Mouse (Mus musculus) ES-Bruce4 (cell line): ENCODE measurements around the gene Tiam1. TPM values are rescaled to one million over a fixed set of nuclear protein-coding genes. Genes with fewer than 3 reads are reported as not detected.

Source experiments
- H3K27ac ChIP-seq: 2 replicates; pipeline ENCODE4 v1.5.1; 2012; ENCODE audit warnings: low read length, inconsistent platforms; ENCODE audit not compliant: insufficient read depth
- H3K27me3 ChIP-seq: 2 replicates; pipeline ENCODE4 v1.6.1; 2012; ENCODE audit warnings: mild to moderate bottlenecking, low read length, inconsistent platforms; ENCODE audit not compliant: control insufficient read depth, poor library complexity, insufficient read depth, severe bottlenecking
- H3K36me3 ChIP-seq: 2 replicates; pipeline ENCODE4 v1.6.1; 2012; ENCODE audit warnings: inconsistent platforms, mild to moderate bottlenecking, low read length, moderate library complexity; ENCODE audit not compliant: control insufficient read depth, poor library complexity, insufficient read depth, severe bottlenecking
- H3K4me1 ChIP-seq: one replicate; pipeline ENCODE4 v1.8.1; 2011; ENCODE audit warnings: low read length; ENCODE audit not compliant: control insufficient read depth, insufficient read depth
- H3K4me3 ChIP-seq: 2 replicates; pipeline ENCODE4 v1.5.1; 2011; ENCODE audit warnings: low read depth, mild to moderate bottlenecking, low read length
- H3K9ac ChIP-seq: 2 replicates; pipeline ENCODE4 v1.6.1; 2012; ENCODE audit warnings: low read depth, mild to moderate bottlenecking, inconsistent platforms; ENCODE audit not compliant: poor library complexity, severe bottlenecking
- H3K9me3 ChIP-seq: replicated peaks from 2 replicates; pipeline ENCODE4 v1.6.1; 2012; ENCODE audit warnings: mild to moderate bottlenecking, low read length, inconsistent platforms; ENCODE audit not compliant: control insufficient read depth, poor library complexity, insufficient read depth, severe bottlenecking
- CTCF ChIP-seq: IDR thresholded peaks from one replicate; pipeline ENCODE4 v1.8.1; 2011; ENCODE audit warnings: low read depth, low read length
- EP300 ChIP-seq: IDR thresholded peaks from 2 replicates; pipeline ENCODE4 v1.6.1; 2011; ENCODE audit warnings: low read depth, low read length; ENCODE audit not compliant: insufficient read depth
- POLR2A ChIP-seq: IDR thresholded peaks from one replicate; pipeline ENCODE4 v1.8.1; 2011; ENCODE audit warnings: low read length; ENCODE audit not compliant: insufficient read depth
- polyA plus RNA-seq: library from polyadenylated mRNA; stranded (reverse); fragments of >200 nt; gene quantifications from 2 replicates; pipeline ENCODE4 v1.2.4, GENCODE M21; 2011; ENCODE audit warnings: low read depth; ENCODE audit not compliant: missing spikeins, insufficient read depth, insufficient read length

Tiam1 gene
- polyA plus RNA-seq, 1 experiment = 24.4 TPM

GRCm38 (mm10) chr16:89817301-89817700 is 326.3 kb downstream of the Tiam1 start:
- no peaks in the 10 kb centered on the region for H3K27me3 ChIP-seq
- H3K36me3 ChIP-seq = no peaks in the 10 kb centered on the region
- H3K27ac ChIP-seq = no peak overlapping the region
- no peaks in the 10 kb centered on the region for H3K9me3 ChIP-seq
- H3K9ac ChIP-seq = no peak overlapping the region
- no peak overlapping the region for H3K4me3 ChIP-seq
- TF ChIP-seq EP300 (no peak), CTCF (no peak), POLR2A (no peak)
- H3K4me1 ChIP-seq = peaks cover 3% of the 10 kb centered on the region

GRCm38 (mm10) chr16:89816506-89817172 is 326.9 kb downstream of the Tiam1 start:
- H3K9me3 ChIP-seq = no peaks in the 10 kb centered on the region
- peaks cover 3% of the 10 kb centered on the region for H3K4me1 ChIP-seq
- no peak overlapping the region for H3K4me3 ChIP-seq
- no peak for TF ChIP-seq POLR2A
- TF ChIP-seq CTCF = no peak
- TF ChIP-seq EP300 = no peak
- H3K27me3 ChIP-seq = no peaks in the 10 kb centered on the region
- no peak overlapping the region for H3K27ac ChIP-seq
- no peaks in the 10 kb centered on the region for H3K36me3 ChIP-seq
- H3K9ac ChIP-seq = no peak overlapping the region

GRCm38 (mm10) chr16:89813536-89813935 is 330.0 kb downstream of the Tiam1 start:
- Histone ChIP-seq H3K27ac (no peak overlapping the region), H3K36me3 (no peaks in the 10 kb centered on the region), H3K9ac (no peak overlapping the region), H3K27me3 (no peaks in the 10 kb centered on the region), H3K4me1 (peaks cover 2% of the 10 kb centered on the region), H3K4me3 (no peak overlapping the region), H3K9me3 (no peaks in the 10 kb centered on the region)
- TF ChIP-seq CTCF = no peak
- TF ChIP-seq EP300 = no peak
- TF ChIP-seq POLR2A = no peak

- Histone ChIP-seq H3K36me3 (no peaks in the 10 kb centered on the region), H3K4me3 (no peak overlapping the region), H3K9ac (no peak overlapping the region), H3K27ac (no peak overlapping the region), H3K4me1 (peaks cover 2% of the 10 kb centered on the region), H3K9me3 (no peaks in the 10 kb centered on the region), H3K27me3 (no peaks in the 10 kb centered on the region)
- no peak for TF ChIP-seq EP300
- TF ChIP-seq CTCF = no peak
- TF ChIP-seq POLR2A = no peak
Measured at GRCm38 (mm10) chr16:89812891-89813290, 330.7 kb downstream of the Tiam1 start.

GRCm38 (mm10) chr16:89810398-89810797 is 333.2 kb downstream of the Tiam1 start:
- Histone ChIP-seq H3K4me3 (no peak overlapping the region), H3K4me1 (no peaks in the 10 kb centered on the region), H3K27me3 (no peaks in the 10 kb centered on the region), H3K9me3 (no peaks in the 10 kb centered on the region), H3K36me3 (no peaks in the 10 kb centered on the region), H3K27ac (no peak overlapping the region), H3K9ac (no peak overlapping the region)
- TF ChIP-seq CTCF = no peak
- no peak for TF ChIP-seq EP300
- no peak for TF ChIP-seq POLR2A

GRCm38 (mm10) chr16:89808168-89808567 is 335.4 kb downstream of the Tiam1 start:
- Histone ChIP-seq H3K9ac (no peak overlapping the region), H3K36me3 (peaks cover 3% of the 10 kb centered on the region; the same call in 1 of the 2 replicates), H3K4me1 (no peaks in the 10 kb centered on the region), H3K9me3 (no peaks in the 10 kb centered on the region), H3K27ac (no peak overlapping the region), H3K4me3 (no peak overlapping the region), H3K27me3 (no peaks in the 10 kb centered on the region)
- TF ChIP-seq EP300 (no peak), POLR2A (no peak), CTCF (no peak)
